Mouse (Mus musculus) mouse embryonic stem cell (cell line): ENCODE results near the gene Pde10a.

ENCODE experiments used
- in situ Hi-C, 2 experiments: fragments of 300-500 bp; cut with MboI; formaldehyde crosslinking; loops; 1 replicate in 1 of 2; 3 replicates in 1 of 2; pipeline ENCODE4 v1.14.3; 2019 to 2020; ENCODE audit warnings: low sequenced_read_pairs in 2 of 2, low pct_unique_long_range_greater_than_20kb in 1 of 2, mixed read lengths in 1 of 2; ENCODE audit not compliant: unreplicated experiment in 1 of 2

Pde10a gene

GRCm38 (mm10) chr17:9002438-9002837, 477.3 kb downstream of the Pde10a start:
- in situ Hi-C loops: no loop called here

- in situ Hi-C loops: no loop called here
Observed at GRCm38 (mm10) chr17:9004516-9004915, 479.3 kb downstream of the Pde10a start.

- in situ Hi-C loops: loop anchor here in 1 of 2 experiments (5.0 kb wide), 1 partner anchor 134 kb away; no protein-coding TSS in a partner anchor
Observed at GRCm38 (mm10) chr17:9023198-9023942, 498.2 kb downstream of the Pde10a start.

- in situ Hi-C loops: loop anchor here in 1 of 2 experiments (5.0 kb wide), 1 partner anchor 122 kb away; no protein-coding TSS in a partner anchor
Observed at GRCm38 (mm10) chr17:9030181-9030580, 505.0 kb downstream of the Pde10a start.

- in situ Hi-C loops: loop anchor here in 1 of 2 experiments (5.0 kb wide), 1 partner anchor 121 kb away; no protein-coding TSS in a partner anchor
Observed at GRCm38 (mm10) chr17:9031241-9032141, 506.3 kb downstream of the Pde10a start.

GRCm38 (mm10) chr17:9032362-9033044, 507.3 kb downstream of the Pde10a start:
- in situ Hi-C loops: loop anchor here in 1 of 2 experiments (5.0 kb wide), 1 partner anchor 120 kb away; no protein-coding TSS in a partner anchor

- in situ Hi-C loops: loop anchor here in 1 of 2 experiments (5.0 kb wide), 1 partner anchor 119 kb away; no protein-coding TSS in a partner anchor
Observed at GRCm38 (mm10) chr17:9033511-9033910, 508.3 kb downstream of the Pde10a start.

GRCm38 (mm10) chr17:9035561-9036348, 510.6 kb downstream of the Pde10a start:
- in situ Hi-C loops: no loop called here
